Mouse (Mus musculus) G1E (cell line): ENCODE measurements around the gene Ccdc69.

Source experiments
- CTCF ChIP-seq: IDR thresholded peaks from 2 replicates; pipeline ENCODE4 v1.5.1; 2012; ENCODE audit warnings: low read depth, low read length, inconsistent platforms, mixed read lengths
- GATA1 ChIP-seq: IDR thresholded peaks from 2 replicates; pipeline ENCODE4 v1.6.1; 2012; ENCODE audit warnings: borderline replicate concordance, low read length, inconsistent platforms, mixed read lengths
- POLR2AphosphoS5 ChIP-seq: IDR thresholded peaks from 2 replicates; pipeline ENCODE4 v1.6.1; 2012; ENCODE audit warnings: low read depth, low read length, inconsistent platforms; ENCODE audit not compliant: insufficient replicate concordance
- TAL1 ChIP-seq: conservative IDR thresholded peaks from 2 replicates; pipeline ENCODE4 v1.6.1; 2012; ENCODE audit warnings: low read depth, low read length, inconsistent platforms, mixed read lengths

DNA sequence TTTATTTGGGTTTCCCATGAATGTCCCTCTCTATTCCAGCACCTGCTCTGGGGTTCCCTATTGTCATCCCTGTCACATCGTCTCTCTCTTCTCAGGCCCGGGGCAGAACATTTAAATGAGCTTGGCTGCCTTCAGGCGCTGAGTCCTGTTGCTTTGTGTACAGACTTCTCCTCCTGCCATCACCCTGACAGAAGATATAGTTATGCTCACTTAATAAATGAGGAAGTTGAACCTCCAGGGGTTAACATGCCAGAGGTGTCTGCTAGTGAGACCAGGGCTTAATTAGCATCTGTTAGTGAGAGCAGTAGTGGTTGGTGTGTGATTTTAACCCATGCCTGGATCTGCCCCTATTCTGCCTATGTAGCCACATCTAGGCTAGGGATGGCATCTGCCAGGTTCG lies 21.9 kb upstream of the Ccdc69 start:
- TF ChIP-seq CTCF (no peak), POLR2AphosphoS5 (no peak), TAL1 (no peak), GATA1 (no peak)
